Mouse (Mus musculus): Measurements from ENCODE around the gene Pfas. TPM values are rescaled to one million over a fixed set of nuclear protein-coding genes. Genes with fewer than 3 reads are reported as not detected.

The Pfas gene
- polyA plus RNA-seq, 1 experiment = 10.3 TPM

- H3K4me3 ChIP-seq (ENCODE audit: insufficient read depth, low read length) = no peak overlapping the region
- H3K27ac ChIP-seq (ENCODE audit: insufficient read depth, low read depth, low read length) = no peak overlapping the region
- no peaks in the 10 kb centered on the region for H3K4me1 ChIP-seq (ENCODE audit: control insufficient read depth, insufficient read depth, low read length)
- TF ChIP-seq CTCF (IDR thresholded peaks at IDR 0.05; ENCODE audit: low read depth, low read length) = no peak
- TF ChIP-seq POLR2A (IDR thresholded peaks at IDR 0.05; ENCODE audit: borderline replicate concordance, low read depth, low read length) = no peak
These were observed 46.7 kb downstream of the Pfas start for GRCm38 (mm10) chr11:68961596-68961995.

- Histone ChIP-seq H3K4me3 (ENCODE audit: insufficient read depth, low read length) (no peak overlapping the region), H3K27ac (ENCODE audit: insufficient read depth, low read depth, low read length) (no peak overlapping the region), H3K4me1 (ENCODE audit: control insufficient read depth, insufficient read depth, low read length) (peaks cover 4% of the 10 kb centered on the region)
- no peak for TF ChIP-seq POLR2A (IDR thresholded peaks at IDR 0.05; ENCODE audit: borderline replicate concordance, low read depth, low read length)
- TF ChIP-seq CTCF (IDR thresholded peaks at IDR 0.05; ENCODE audit: low read depth, low read length) = no peak
These were observed 50.3 kb downstream of the Pfas start for GRCm38 (mm10) chr11:68957971-68958370.

- Histone ChIP-seq H3K4me3 (ENCODE audit: insufficient read depth, low read length) (no peak within 1 kb of the TSS), H3K4me1 (ENCODE audit: control insufficient read depth, insufficient read depth, low read length) (peaks cover 4% of the 10 kb centered on the region), H3K27ac (ENCODE audit: insufficient read depth, low read depth, low read length) (no peak within 1 kb of the TSS)
- TF ChIP-seq CTCF (IDR thresholded peaks at IDR 0.05; ENCODE audit: low read depth, low read length) (no peak), POLR2A (IDR thresholded peaks at IDR 0.05; ENCODE audit: borderline replicate concordance, low read depth, low read length) (no peak)
These were observed 51.0 kb downstream of the Pfas start, which contains the start of gene Arhgef15 for GRCm38 (mm10) chr11:68957308-68957707. Gene Arhgef15, minus strand, starts transcription at chr11:68957480.

GRCm38 (mm10) chr11:68956697-68957096 is 51.6 kb downstream of the Pfas start:
- no peak for TF ChIP-seq POLR2A (IDR thresholded peaks at IDR 0.05; ENCODE audit: borderline replicate concordance, low read depth, low read length)
- Histone ChIP-seq H3K27ac (ENCODE audit: insufficient read depth, low read depth, low read length) (no peak overlapping the region), H3K4me1 (ENCODE audit: control insufficient read depth, insufficient read depth, low read length) (peaks cover 4% of the 10 kb centered on the region), H3K4me3 (ENCODE audit: insufficient read depth, low read length) (no peak overlapping the region)

- Histone ChIP-seq H3K4me3 (ENCODE audit: insufficient read depth, low read length) (no peak overlapping the region), H3K27ac (ENCODE audit: insufficient read depth, low read depth, low read length) (no peak overlapping the region), H3K4me1 (ENCODE audit: control insufficient read depth, insufficient read depth, low read length) (peaks cover 4% of the 10 kb centered on the region)
- no peak for TF ChIP-seq POLR2A (IDR thresholded peaks at IDR 0.05; ENCODE audit: borderline replicate concordance, low read depth, low read length)
- no peak for TF ChIP-seq CTCF (IDR thresholded peaks at IDR 0.05; ENCODE audit: low read depth, low read length)
These were observed 52.2 kb downstream of the Pfas start for GRCm38 (mm10) chr11:68956107-68956506.

- Histone ChIP-seq H3K27ac (ENCODE audit: insufficient read depth, low read depth, low read length) (no peak overlapping the region), H3K4me1 (ENCODE audit: control insufficient read depth, insufficient read depth, low read length) (peaks cover 4% of the 10 kb centered on the region), H3K4me3 (ENCODE audit: insufficient read depth, low read length) (no peak overlapping the region)
- TF ChIP-seq CTCF (IDR thresholded peaks at IDR 0.05; ENCODE audit: low read depth, low read length) (no peak), POLR2A (IDR thresholded peaks at IDR 0.05; ENCODE audit: borderline replicate concordance, low read depth, low read length) (no peak)
These were observed 52.8 kb downstream of the Pfas start for GRCm38 (mm10) chr11:68955473-68955872.

GRCm38 (mm10) chr11:68954408-68954807 is 53.9 kb downstream of the Pfas start:
- TF ChIP-seq CTCF (IDR thresholded peaks at IDR 0.05; ENCODE audit: low read depth, low read length) (no peak), POLR2A (IDR thresholded peaks at IDR 0.05; ENCODE audit: borderline replicate concordance, low read depth, low read length) (no peak)
- no peak overlapping the region for H3K27ac ChIP-seq (ENCODE audit: insufficient read depth, low read depth, low read length)

GRCm38 (mm10) chr11:68953903-68954302 is 54.4 kb downstream of the Pfas start:
- no peak for TF ChIP-seq POLR2A (IDR thresholded peaks at IDR 0.05; ENCODE audit: borderline replicate concordance, low read depth, low read length)
- TF ChIP-seq CTCF (IDR thresholded peaks at IDR 0.05; ENCODE audit: low read depth, low read length) = no peak
- no peak overlapping the region for H3K27ac ChIP-seq (ENCODE audit: insufficient read depth, low read depth, low read length)
- H3K4me1 ChIP-seq (ENCODE audit: control insufficient read depth, insufficient read depth, low read length) = peaks cover 4% of the 10 kb centered on the region
- H3K4me3 ChIP-seq (ENCODE audit: insufficient read depth, low read length) = no peak overlapping the region

More at GRCm38 (mm10) chr11:68954408-68954807, 53.9 kb downstream of the Pfas start:
- Histone ChIP-seq H3K4me1 (ENCODE audit: control insufficient read depth, insufficient read depth, low read length) (peaks cover 4% of the 10 kb centered on the region), H3K4me3 (ENCODE audit: insufficient read depth, low read length) (no peak overlapping the region; the same call in 1 of the 2 replicates)

- Histone ChIP-seq H3K4me1 (ENCODE audit: control insufficient read depth, insufficient read depth, low read length) (no peaks in the 10 kb centered on the region), H3K4me3 (ENCODE audit: insufficient read depth, low read length) (no peak overlapping the region), H3K27ac (ENCODE audit: insufficient read depth, low read depth, low read length) (no peak overlapping the region)
- TF ChIP-seq CTCF (IDR thresholded peaks at IDR 0.05; ENCODE audit: low read depth, low read length) (no peak), POLR2A (IDR thresholded peaks at IDR 0.05; ENCODE audit: borderline replicate concordance, low read depth, low read length) (no peak)
These were observed 60.7 kb downstream of the Pfas start for GRCm38 (mm10) chr11:68947542-68947993.

- TF ChIP-seq POLR2A (IDR thresholded peaks at IDR 0.05; ENCODE audit: borderline replicate concordance, low read depth, low read length) (no peak), CTCF (IDR thresholded peaks at IDR 0.05; ENCODE audit: low read depth, low read length) (no peak)
- H3K4me3 ChIP-seq (ENCODE audit: insufficient read depth, low read length) = no peak overlapping the region
- H3K27ac ChIP-seq (ENCODE audit: insufficient read depth, low read depth, low read length) = no peak overlapping the region
- H3K4me1 ChIP-seq (ENCODE audit: control insufficient read depth, insufficient read depth, low read length) = no peaks in the 10 kb centered on the region
These were observed 61.3 kb downstream of the Pfas start for GRCm38 (mm10) chr11:68946806-68947440.

All from bone marrow macrophage, adult 2 months (primary cell).